Mouse (Mus musculus) erythroblast, adult 5-6 weeks (primary cell): Measurements from ENCODE around the gene Dclk1. TPM values are rescaled to one million over a fixed set of nuclear protein-coding genes. Genes with fewer than 3 reads are reported as not detected.

Experiments
- ATAC-seq: replicated peaks from 2 replicates; pipeline ENCODE4 v1.8.0; 2016; ENCODE audit warnings: moderate number of reproducible peaks, mild to moderate bottlenecking, moderate TSS enrichment, inconsistent platforms; ENCODE audit not compliant: poor library complexity, low FRiP score, severe bottlenecking
- total RNA-seq, 2 experiments: library from RNA; stranded (forward) in 1 of 2; stranded (reverse) in 1 of 2; fragments of 150-400 nt in 1 of 2; fragments of 200-764, 138-1000 nt in 1 of 2; gene quantifications; 2 replicates each; pipeline versions ENCODE4 v1.2.3 to v1.2.4; 2015 to 2017; ENCODE audit warnings: low replicate concordance in 2 of 2

The Dclk1 gene
- total RNA-seq, 2 experiments from 2014 or later, result not detected

GRCm38 (mm10) chr3:55320572-55320971, 78.4 kb downstream of the Dclk1 start:
- no peak for ATAC-seq

GRCm38 (mm10) chr3:55324029-55324428, 81.9 kb downstream of the Dclk1 start:
- ATAC-seq, result no peak

GRCm38 (mm10) chr3:55330496-55330895, 88.3 kb downstream of the Dclk1 start:
- no peak for ATAC-seq

GRCm38 (mm10) chr3:55331694-55332093, 89.5 kb downstream of the Dclk1 start:
- no peak for ATAC-seq

- ATAC-seq, result no peak
These were observed 91.3 kb downstream of the Dclk1 start for GRCm38 (mm10) chr3:55333511-55333910.

DNA sequence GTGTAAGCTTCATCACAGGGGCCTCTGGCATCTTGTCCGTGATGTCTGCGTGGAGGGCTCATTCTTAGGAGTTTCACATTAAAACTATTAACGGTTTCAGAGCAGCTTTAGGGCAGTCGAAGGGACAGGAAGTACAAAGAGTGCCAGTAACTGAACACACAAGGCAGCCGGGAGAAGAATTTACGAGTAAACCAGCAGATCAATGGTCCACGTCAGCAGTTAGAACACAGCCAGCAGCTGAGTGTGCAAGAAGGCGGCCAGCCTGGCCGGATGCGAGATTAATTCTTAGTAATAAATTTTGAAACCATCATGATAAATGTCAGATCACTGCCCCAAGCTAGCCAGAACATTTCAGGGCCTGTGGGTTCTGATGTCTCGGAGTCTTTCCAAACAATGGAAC, 94.7 kb downstream of the Dclk1 start:
- no peak for ATAC-seq

- ATAC-seq, result no peak
These were observed 95.5 kb downstream of the Dclk1 start for GRCm38 (mm10) chr3:55337671-55338070.

DNA sequence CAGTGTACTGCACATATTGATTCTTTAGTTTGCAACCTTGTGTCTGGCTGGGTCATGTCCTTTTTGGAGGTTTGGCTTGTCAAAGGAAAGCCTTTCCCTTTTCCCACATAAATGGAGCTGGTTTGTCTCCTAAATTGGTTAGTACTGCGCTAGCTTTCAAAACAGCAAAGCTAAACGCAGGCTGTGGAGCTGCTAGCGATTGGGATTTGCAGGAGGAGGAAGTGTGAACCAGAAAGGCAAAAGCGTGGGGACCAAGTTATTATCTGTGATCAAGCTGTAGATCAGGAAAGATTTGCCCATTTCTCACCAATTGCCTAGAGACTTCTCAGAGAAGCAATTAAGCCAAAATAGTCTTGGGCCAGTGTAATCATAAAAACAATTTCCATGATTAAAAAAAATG, 100.3 kb downstream of the Dclk1 start:
- no peak for ATAC-seq

GRCm38 (mm10) chr3:55347371-55348025, 105.3 kb downstream of the Dclk1 start:
- no peak for ATAC-seq

DNA sequence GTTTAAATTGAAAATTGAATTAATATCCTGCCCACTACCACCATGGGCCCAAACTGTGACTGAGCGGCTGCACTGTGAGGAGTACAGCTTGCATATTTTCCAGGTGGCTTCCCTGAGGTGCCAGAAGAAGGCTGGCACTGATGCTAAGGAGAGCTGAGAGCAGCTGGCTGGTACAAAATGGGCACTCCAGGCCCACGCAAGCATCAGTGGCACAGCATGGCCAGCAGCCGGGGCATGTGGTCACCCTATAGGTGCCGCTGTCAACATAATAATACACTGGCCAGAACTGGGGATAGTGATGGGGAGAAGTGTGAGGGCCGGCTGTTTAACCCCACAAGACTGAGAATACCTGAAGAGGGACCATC, 105.8 kb downstream of the Dclk1 start:
- ATAC-seq, result no peak

DNA sequence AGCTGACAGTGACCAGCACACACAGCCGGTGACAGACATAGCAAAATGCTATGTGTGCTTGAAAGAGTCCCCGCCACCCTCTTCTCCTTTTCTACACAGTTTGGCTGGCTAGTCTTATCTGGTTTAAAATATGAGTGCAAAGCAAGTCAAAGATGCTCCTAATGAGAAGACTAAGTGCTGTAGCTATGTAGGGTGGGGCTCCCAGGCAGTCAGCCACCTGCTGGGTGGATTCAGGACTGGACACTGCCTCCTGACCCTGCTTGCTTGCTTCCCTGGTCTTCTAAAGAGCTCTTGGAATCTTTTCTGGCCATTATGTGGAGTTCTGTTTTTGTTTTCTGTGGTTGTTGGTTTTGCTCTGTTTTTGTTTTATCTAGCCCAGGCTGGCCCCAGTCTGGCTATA, 108.0 kb downstream of the Dclk1 start:
- no peak for ATAC-seq

GRCm38 (mm10) chr3:55351281-55352052, 109.3 kb downstream of the Dclk1 start:
- ATAC-seq, result no peak

DNA sequence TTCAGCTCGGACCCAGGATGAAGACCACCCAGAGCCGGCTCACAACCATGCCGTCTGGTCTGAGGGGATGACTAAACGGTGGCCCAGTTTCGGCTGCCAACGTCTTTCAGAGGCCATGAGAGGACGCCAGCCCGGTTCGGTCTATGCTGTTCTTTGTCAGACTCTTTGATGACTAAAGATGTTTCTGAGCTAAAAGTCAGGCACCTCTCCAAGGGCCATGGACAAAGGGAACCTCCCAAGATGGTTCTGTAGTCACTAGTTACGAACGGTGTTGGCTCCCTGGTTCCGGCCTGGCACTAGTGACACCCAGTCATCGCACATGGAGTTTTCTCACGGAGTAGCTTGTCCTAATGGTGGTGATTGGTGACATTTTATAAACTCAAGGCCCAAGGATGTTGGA, 110.4 kb downstream of the Dclk1 start:
- ATAC-seq, result no peak

- ATAC-seq, result no peak
These were observed 111.0 kb downstream of the Dclk1 start for GRCm38 (mm10) chr3:55353169-55353568.

DNA sequence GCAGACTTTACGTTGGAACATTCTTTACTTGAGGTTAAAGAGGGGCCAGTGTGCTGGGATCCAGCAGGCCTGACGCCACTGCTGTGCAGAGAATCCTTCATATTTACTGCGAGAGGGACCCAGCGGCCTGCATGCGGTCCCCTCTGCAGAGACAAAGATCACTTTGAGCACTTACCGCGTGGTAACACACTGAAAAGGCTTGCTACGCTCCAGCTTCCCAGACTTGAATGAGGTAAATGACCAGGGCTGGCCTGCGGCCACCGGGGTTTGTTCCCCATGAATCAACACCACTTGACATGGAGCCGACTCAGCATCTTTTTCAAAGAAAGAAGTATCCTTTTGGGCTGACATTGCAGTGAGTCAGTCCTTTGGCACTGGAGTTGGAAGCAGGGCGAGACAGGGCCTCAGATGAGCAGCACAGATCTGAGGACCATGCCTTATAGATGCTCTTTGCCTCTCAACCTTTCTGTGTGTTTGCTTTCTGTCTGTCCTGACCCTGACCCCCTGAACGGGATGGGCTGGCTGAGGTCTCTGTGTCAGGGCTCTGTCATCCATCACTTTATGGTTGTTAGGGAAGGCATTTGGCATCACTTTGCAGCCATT, 111.8 kb downstream of the Dclk1 start:
- ATAC-seq, result no peak

DNA sequence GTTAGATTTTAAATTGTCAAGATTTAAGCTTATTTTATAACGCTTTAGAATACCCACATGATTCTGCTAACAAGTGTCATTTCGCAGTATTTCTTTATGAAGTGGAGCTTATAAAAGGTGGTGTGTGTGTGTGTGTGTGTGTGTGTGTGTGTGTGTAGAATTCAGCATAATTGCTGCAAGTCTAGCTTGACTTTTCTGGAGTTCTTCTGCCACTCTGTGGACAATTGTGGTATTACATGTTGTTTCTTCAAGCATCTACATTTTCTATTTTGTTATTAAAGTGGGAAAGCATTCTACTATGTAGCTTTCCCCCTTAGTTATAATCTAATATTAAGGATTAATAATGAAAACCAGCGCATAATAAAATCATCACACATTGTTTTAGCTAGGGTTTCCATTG, 112.6 kb downstream of the Dclk1 start:
- no peak for ATAC-seq

DNA sequence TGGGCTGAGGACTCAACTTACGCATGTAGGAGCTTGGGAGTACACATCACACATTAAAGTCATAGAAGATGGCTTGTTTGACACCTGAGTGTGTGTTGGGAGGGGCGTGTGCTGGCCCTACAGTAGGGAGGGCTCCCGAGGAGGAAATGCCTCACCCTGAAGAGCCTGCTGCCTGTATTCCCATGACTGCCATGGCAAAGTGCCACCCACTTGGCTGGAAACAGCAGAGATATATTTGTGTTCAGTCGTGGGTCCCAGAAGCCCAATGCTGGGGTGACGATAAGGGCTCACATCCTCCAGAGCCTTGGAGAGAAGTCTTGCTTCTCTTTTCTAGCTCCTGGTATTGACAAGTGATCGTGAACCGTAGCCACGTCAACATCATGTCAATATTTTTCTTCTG, 116.3 kb downstream of the Dclk1 start:
- no peak for ATAC-seq

DNA sequence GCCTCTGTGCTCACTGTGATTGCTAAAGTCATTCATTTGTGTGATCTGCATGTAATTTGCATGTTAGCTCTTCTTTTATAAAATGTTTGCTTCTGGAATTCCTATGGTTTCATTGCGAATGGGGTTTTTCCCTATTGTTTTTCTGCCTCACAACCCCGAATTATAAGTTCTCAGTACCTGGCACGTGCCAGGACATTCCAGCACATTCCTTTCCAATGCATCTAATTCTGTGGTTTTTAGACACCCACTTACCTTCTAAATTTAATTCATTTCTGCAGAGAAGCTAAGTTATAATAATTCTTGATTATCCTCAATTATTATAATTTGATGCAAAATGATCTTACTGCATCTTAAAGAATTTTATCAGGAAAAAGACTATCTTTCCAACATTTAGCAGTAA, 118.7 kb downstream of the Dclk1 start:
- ATAC-seq, result no peak

DNA sequence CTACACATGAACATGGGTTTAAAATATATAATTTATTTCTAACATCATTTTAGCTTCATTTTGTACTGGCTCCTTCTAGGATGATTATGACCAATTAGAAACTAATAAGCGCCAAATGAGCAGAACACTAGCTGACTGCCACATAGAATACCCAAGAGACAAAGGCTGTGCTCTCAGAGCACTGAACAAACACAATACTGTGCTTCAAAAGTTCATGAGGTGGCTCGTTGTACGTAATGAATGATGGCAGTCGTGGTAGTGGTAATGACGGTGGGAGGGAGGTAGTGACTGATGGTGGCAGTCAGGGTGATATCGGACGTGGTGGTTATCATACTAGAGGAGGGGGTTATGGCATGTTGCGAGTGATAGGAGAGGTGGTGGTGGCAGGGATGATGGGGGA, 125.0 kb downstream of the Dclk1 start:
- ATAC-seq, result no peak

GRCm38 (mm10) chr3:55369156-55369555, 127.0 kb downstream of the Dclk1 start:
- ATAC-seq, result no peak

- ATAC-seq, result no peak
These were observed 131.5 kb downstream of the Dclk1 start for GRCm38 (mm10) chr3:55373689-55374088.
